Mouse (Mus musculus) C2C12 (cell line): ENCODE measurements around the gene Iffo2. TPM values are rescaled to one million over a fixed set of nuclear protein-coding genes. Genes with fewer than 3 reads are reported as not detected.

Experiments
- H3K27me3 ChIP-seq: one replicate; pipeline ENCODE4 v1.6.1; 2011; ENCODE audit not compliant: control insufficient read depth, insufficient read depth, insufficient read length
- H3K36me3 ChIP-seq: one replicate; pipeline ENCODE4 v1.6.1; 2011; ENCODE audit not compliant: control insufficient read depth, insufficient read depth
- H3K4me3 ChIP-seq: one replicate; pipeline ENCODE4 v1.5.1; 2011; ENCODE audit warnings: mild to moderate bottlenecking, control low read depth; ENCODE audit not compliant: poor library complexity, insufficient read depth, severe bottlenecking
- H3K79me2 ChIP-seq: one replicate; pipeline ENCODE4 v1.6.1; 2011; ENCODE audit not compliant: control insufficient read depth, insufficient read depth
- H3K79me3 ChIP-seq: one replicate; pipeline ENCODE4 v1.6.1; 2011; ENCODE audit warnings: low read depth, control low read depth
- H3ac ChIP-seq: one replicate; pipeline ENCODE3; 2011; ENCODE audit warnings: low read depth; ENCODE audit not compliant: control insufficient read depth, insufficient read length
- CEBPB ChIP-seq: IDR thresholded peaks from one replicate; pipeline ENCODE4 v1.6.1; 2011; ENCODE audit warnings: low read depth, mild to moderate bottlenecking, control low read depth, moderate library complexity
- CTCF ChIP-seq: IDR thresholded peaks from one replicate; pipeline ENCODE4 v1.5.1; 2011; ENCODE audit not compliant: control insufficient read depth, insufficient read depth, insufficient read length
- FOSL1 ChIP-seq: IDR thresholded peaks from one replicate; pipeline ENCODE4 v1.8.0; 2011; ENCODE audit warnings: mild to moderate bottlenecking, low read length; ENCODE audit not compliant: poor library complexity, insufficient read depth, severe bottlenecking
- MAX ChIP-seq: IDR thresholded peaks from one replicate; pipeline ENCODE4 v1.6.1; 2011; ENCODE audit warnings: mild to moderate bottlenecking, control low read depth
- MYOD1 ChIP-seq: IDR thresholded peaks from one replicate; pipeline ENCODE4 v1.6.1; 2011; ENCODE audit warnings: low read depth; ENCODE audit not compliant: control insufficient read depth, insufficient read length
- MYOG ChIP-seq: IDR thresholded peaks from one replicate; pipeline ENCODE4 v1.6.1; 2011; ENCODE audit not compliant: control insufficient read depth, insufficient read length; ENCODE audit errors: extremely low read depth
- USF1 ChIP-seq: IDR thresholded peaks from one replicate; pipeline ENCODE4 v1.6.1; 2011; ENCODE audit warnings: low read depth, mild to moderate bottlenecking, control low read depth, moderate library complexity
- polyA plus RNA-seq: library from polyadenylated mRNA; unstranded; fragments of >200 nt; fragmentation: generic; extraction: Trizol; gene quantifications from one replicate; pipeline ENCODE4 v1.2.1, GENCODE M21; 2012; ENCODE audit warnings: missing spikeins

Gene Iffo2
- polyA plus RNA-seq, 1 experiment: 20.0 TPM

GRCm38 (mm10) chr4:139582903-139583302 is 52.6 kb downstream of the Iffo2 start:
- no peaks in the 10 kb centered on the region for H3K36me3 ChIP-seq
- TF ChIP-seq MYOG: no peak
- TF ChIP-seq MAX: no peak
- TF ChIP-seq USF1: no peak
- TF ChIP-seq CTCF: no peak

GRCm38 (mm10) chr4:139583629-139584245 is 53.4 kb downstream of the Iffo2 start:
- peaks cover 81% of the 10 kb centered on the region for H3K79me3 ChIP-seq
- TF ChIP-seq CTCF (no peak), MAX (peak; percentile 33)

More at GRCm38 (mm10) chr4:139582903-139583302, 52.6 kb downstream of the Iffo2 start:
- Histone ChIP-seq H3K79me3 (peaks cover 85% of the 10 kb centered on the region), H3K79me2 (peaks cover 96% of the 10 kb centered on the region), H3K4me3 (no peak overlapping the region), H3ac (no peak overlapping the region), H3K27me3 (no peaks in the 10 kb centered on the region)

GRCm38 (mm10) chr4:139584704-139585103 is 54.4 kb downstream of the Iffo2 start:
- no peaks in the 10 kb centered on the region for H3K27me3 ChIP-seq
- no peak overlapping the region for H3K4me3 ChIP-seq
- TF ChIP-seq USF1 (no peak), MYOG (no peak), MYOD1 (no peak), CTCF (no peak), CEBPB (no peak), FOSL1 (no peak), MAX (no peak)
- H3ac ChIP-seq: peak overlapping the region; percentile 59
- peaks cover 77% of the 10 kb centered on the region for H3K79me3 ChIP-seq
- no peaks in the 10 kb centered on the region for H3K36me3 ChIP-seq
- peaks cover 95% of the 10 kb centered on the region for H3K79me2 ChIP-seq

More at GRCm38 (mm10) chr4:139583629-139584245, 53.4 kb downstream of the Iffo2 start:
- Histone ChIP-seq H3K27me3 (no peaks in the 10 kb centered on the region), H3K36me3 (no peaks in the 10 kb centered on the region), H3K4me3 (no peak overlapping the region), H3ac (no peak overlapping the region), H3K79me2 (peaks cover 95% of the 10 kb centered on the region)

DNA sequence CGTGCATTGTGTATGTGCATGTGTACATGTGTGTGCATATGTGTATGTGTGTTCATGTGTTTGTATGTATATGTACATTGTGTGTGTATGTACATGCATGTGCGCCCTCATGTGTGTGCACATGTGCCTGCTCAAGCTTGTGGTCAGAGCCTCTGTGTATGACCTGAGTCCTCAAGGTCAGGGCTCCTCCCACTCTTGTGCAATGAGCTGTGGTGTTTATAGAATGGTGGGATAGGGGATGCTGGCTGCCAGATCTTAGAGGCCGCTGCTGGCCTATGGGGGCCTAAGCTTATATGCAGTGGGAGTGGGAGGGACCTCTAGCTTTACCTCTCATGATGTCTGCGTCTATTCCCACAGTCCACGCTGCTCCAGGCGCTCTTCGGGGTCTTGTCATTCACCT is 55.4 kb downstream of the Iffo2 start:
- no peak for TF ChIP-seq MAX
- peak; percentile 61 for TF ChIP-seq CEBPB
- no peaks in the 10 kb centered on the region for H3K27me3 ChIP-seq

GRCm38 (mm10) chr4:139587370-139587769 is 57.0 kb downstream of the Iffo2 start:
- Histone ChIP-seq H3K4me3 (no peak overlapping the region), H3K27me3 (no peaks in the 10 kb centered on the region), H3K79me2 (peaks cover 96% of the 10 kb centered on the region), H3K36me3 (no peaks in the 10 kb centered on the region), H3ac (peak overlapping the region; percentile 50), H3K79me3 (peaks cover 78% of the 10 kb centered on the region)
- no peak for TF ChIP-seq MYOG
- no peak for TF ChIP-seq MAX
- TF ChIP-seq MYOD1: no peak
- no peak for TF ChIP-seq CEBPB
- no peak for TF ChIP-seq USF1
- no peak for TF ChIP-seq CTCF
- no peak for TF ChIP-seq FOSL1

More for the DNA sequence above, 55.4 kb downstream of the Iffo2 start:
- H3K36me3 ChIP-seq: no peaks in the 10 kb centered on the region
- peaks cover 78% of the 10 kb centered on the region for H3K79me3 ChIP-seq
- no peak overlapping the region for H3K4me3 ChIP-seq
- peaks cover 95% of the 10 kb centered on the region for H3K79me2 ChIP-seq
- H3ac ChIP-seq: no peak overlapping the region

- Histone ChIP-seq H3K79me2 (peaks cover 96% of the 10 kb centered on the region), H3ac (no peak overlapping the region), H3K36me3 (no peaks in the 10 kb centered on the region), H3K4me3 (no peak overlapping the region), H3K27me3 (no peaks in the 10 kb centered on the region), H3K79me3 (peaks cover 78% of the 10 kb centered on the region)
- no peak for TF ChIP-seq CTCF
- TF ChIP-seq MYOD1: no peak
- TF ChIP-seq FOSL1: no peak
- no peak for TF ChIP-seq MAX
- TF ChIP-seq MYOG: no peak
- TF ChIP-seq USF1: no peak
- TF ChIP-seq CEBPB: no peak
Measured at GRCm38 (mm10) chr4:139587773-139588172, 57.4 kb downstream of the Iffo2 start.
